Mouse (Mus musculus) layer of hippocampus, adult 18-20 months (tissue): Measurements from ENCODE around the gene Wfs1. TPM values are rescaled to one million over a fixed set of nuclear protein-coding genes. Genes with fewer than 3 reads are reported as not detected.
A peak's percentile ranks its signal among the peaks of the same experiment; 100 is the strongest.
"Not testable (repeated sequence)": the region's sequence is repeated elsewhere in the genome, so short reads cannot be mapped to it uniquely, and the experiment has no call there.

Experiments used
- DNase-seq, 2 experiments: peaks; one replicate each; pipeline ENCODE4 v3.0.0; 2022; ENCODE audit warnings: low spot score in 2 of 2
- long read RNA-seq: library from polyadenylated mRNA; stranded (forward); transcript quantifications from one replicate; pipeline ENCODE4 v2.0.0, GENCODE M21; 2021
- total RNA-seq, 2 experiments: library from RNA; stranded (reverse); gene quantifications; 2 replicates each; pipeline ENCODE4 v1.2.3; 2021

Gene Wfs1
- 100 to 1,000 TPM; 145 to 182 TPM for total RNA-seq
- long read RNA-seq, transcript Wfs1-201 (8 exons, 3,787 nt): major isoform, 293 of 379 reads
- long read RNA-seq, partial matches to known transcripts: 37 of 379 reads
- long read RNA-seq, other reads (novel, unspliced or antisense): 47 of 379 reads

GRCm38 (mm10) chr5:36988781-36989624 is at the start of gene Wfs1:
Wfs1 (minus strand) TSS chr5:36989205.
- peak; percentile 93 to 98 for DNase-seq

- DNase-seq: no peak
Observed at GRCm38 (mm10) chr5:37036884-37037283, 47.9 kb upstream of the Wfs1 start.

- DNase-seq: peak in 1 of 2 experiments; percentile 43
Observed at GRCm38 (mm10) chr5:37035896-37036295, 46.9 kb upstream of the Wfs1 start.

GRCm38 (mm10) chr5:37035192-37035591 is 46.2 kb upstream of the Wfs1 start:
- peak; percentile 47 to 60 for DNase-seq

- DNase-seq: no peak
Observed at GRCm38 (mm10) chr5:37030753-37031152, 41.7 kb upstream of the Wfs1 start.

- peak in 1 of 2 experiments; percentile 36 for DNase-seq
Observed at GRCm38 (mm10) chr5:37029326-37029905, 40.4 kb upstream of the Wfs1 start.

- peak; percentile 52 to 70 for DNase-seq
Observed at GRCm38 (mm10) chr5:37028486-37029311, 39.7 kb upstream of the Wfs1 start.

GRCm38 (mm10) chr5:37028104-37028485 is 39.1 kb upstream of the Wfs1 start:
- peak; percentile 89 to 95 for DNase-seq

- DNase-seq: no peak
Observed at GRCm38 (mm10) chr5:37027701-37028100, 38.7 kb upstream of the Wfs1 start.

GRCm38 (mm10) chr5:37017222-37017621 is 28.2 kb upstream of the Wfs1 start:
- no peak for DNase-seq

GRCm38 (mm10) chr5:37015612-37016310 is 26.8 kb upstream of the Wfs1 start:
- DNase-seq: peak in 1 of 2 experiments; percentile 55

GRCm38 (mm10) chr5:37010666-37011317 is 21.8 kb upstream of the Wfs1 start:
- DNase-seq: peak; percentile 69 to 72

GRCm38 (mm10) chr5:37009761-37010160 is 20.8 kb upstream of the Wfs1 start:
- DNase-seq: not testable (repeated sequence)

- DNase-seq: peak; percentile 52 to 90
Observed at GRCm38 (mm10) chr5:37002001-37002400, 13.0 kb upstream of the Wfs1 start.

- no peak for DNase-seq
Observed at GRCm38 (mm10) chr5:37001002-37001401, 12.0 kb upstream of the Wfs1 start.

- peak in 1 of 2 experiments; percentile 55 for DNase-seq
Observed at GRCm38 (mm10) chr5:36997996-36998395, 9.0 kb upstream of the Wfs1 start.

GRCm38 (mm10) chr5:36996410-36996809 is 7.4 kb upstream of the Wfs1 start:
- DNase-seq: no peak

GRCm38 (mm10) chr5:36990631-36991350 is 1.8 kb upstream of the Wfs1 start:
- no peak for DNase-seq

GRCm38 (mm10) chr5:36990196-36990595 is 1.2 kb upstream of the Wfs1 start:
- DNase-seq: no peak

- DNase-seq: no peak
Observed at GRCm38 (mm10) chr5:36989625-36989977, 596 bp upstream of the Wfs1 start.
